Mouse (Mus musculus): Measurements from ENCODE around the gene Idi1.
"Not testable (repeated sequence)": the region's sequence is repeated elsewhere in the genome, so short reads cannot be mapped to it uniquely, and the experiment has no call there.

Gene Idi1

GRCm38 (mm10) chr13:8888603-8889002 is 3.3 kb downstream of the Idi1 start:
- DNase-seq (ENCODE audit: low spot score) = no peak

DNA sequence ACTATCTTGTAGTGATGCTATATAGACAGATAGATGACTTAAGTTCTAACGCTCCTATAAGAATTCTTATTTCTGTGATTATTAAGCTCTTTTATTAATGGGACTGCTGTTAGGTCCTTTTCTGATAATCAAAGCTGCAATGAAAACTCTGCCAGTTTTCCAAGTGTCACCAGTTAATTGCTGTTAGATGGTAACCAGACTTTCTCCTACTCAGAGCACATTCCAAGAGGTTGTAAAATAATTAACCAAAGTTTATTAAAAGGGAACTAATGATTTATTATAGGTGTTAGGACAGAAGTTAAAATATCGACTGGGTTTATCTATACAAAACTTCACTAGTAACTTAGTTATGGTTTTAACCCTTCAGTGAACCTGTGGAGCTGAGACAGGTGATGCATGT is 20.7 kb downstream of the Idi1 start:
- DNase-seq (ENCODE audit: low spot score) = not testable (repeated sequence)

- DNase-seq (ENCODE audit: low spot score) = not testable (repeated sequence)
These were observed 28.6 kb downstream of the Idi1 start for GRCm38 (mm10) chr13:8913890-8914289.

GRCm38 (mm10) chr13:8933499-8933898 is 48.2 kb downstream of the Idi1 start:
- no peak for DNase-seq (ENCODE audit: low spot score)

DNA sequence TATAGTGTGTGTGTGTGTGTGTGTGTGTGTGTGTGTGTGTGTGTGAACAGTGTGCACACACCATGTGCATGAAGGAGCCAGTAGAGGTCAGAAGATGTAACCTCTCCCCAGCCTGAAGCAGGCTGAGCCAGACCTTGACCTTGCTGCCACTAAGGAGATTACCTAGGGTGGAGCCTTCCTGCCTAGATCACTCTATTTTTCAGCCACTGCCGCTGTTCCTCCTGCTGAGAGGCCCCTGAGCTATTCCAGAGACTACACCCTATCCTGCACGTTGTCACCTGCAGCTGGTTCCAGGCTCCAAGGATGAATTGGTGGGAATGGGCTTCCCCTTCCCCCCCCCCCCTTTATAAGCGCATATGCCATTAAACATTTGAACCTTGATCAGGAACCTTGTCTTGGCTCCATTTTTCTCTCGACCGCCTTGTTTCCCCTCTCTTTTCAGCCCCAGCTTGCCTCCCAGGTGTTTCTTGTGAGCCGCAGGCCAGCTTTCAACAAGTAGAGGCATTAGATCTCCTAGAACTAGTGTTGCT is 52.4 kb downstream of the Idi1 start:
- DNase-seq (ENCODE audit: low spot score) = not testable (repeated sequence)

- not testable (repeated sequence) for DNase-seq (ENCODE audit: low spot score)
These were observed 55.8 kb downstream of the Idi1 start for GRCm38 (mm10) chr13:8941110-8941509.

- DNase-seq (ENCODE audit: low spot score) = not testable (repeated sequence)
These were observed 56.4 kb downstream of the Idi1 start for GRCm38 (mm10) chr13:8941701-8942100.

Data from testis, postnatal 10 days (tissue).